Mouse (Mus musculus): ENCODE measurements around the gene Dennd1a. TPM values are rescaled to one million over a fixed set of nuclear protein-coding genes. Genes with fewer than 3 reads are reported as not detected.

Dennd1a gene
- polyA plus RNA-seq, 1 experiment = 36.2 TPM

DNA sequence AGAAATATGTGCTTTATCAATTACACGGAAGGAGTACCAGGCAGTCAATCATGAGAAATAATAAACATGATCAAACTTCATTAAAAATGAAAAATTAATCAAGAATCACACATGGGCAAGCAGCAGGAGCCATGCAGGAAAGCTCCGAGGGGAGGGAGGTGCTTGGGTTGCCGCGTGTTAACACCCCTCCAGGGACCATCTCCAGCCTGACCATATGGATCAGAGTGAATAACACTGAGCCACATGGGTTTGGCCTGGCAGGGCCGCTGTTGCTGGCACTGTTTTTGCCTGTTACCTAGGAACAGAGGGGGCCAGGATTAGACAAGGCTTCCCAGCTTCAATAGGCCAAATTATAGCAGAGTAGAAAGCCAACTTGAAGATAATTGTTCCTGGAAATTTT, 150.1 kb downstream of the Dennd1a start:
- no peak overlapping the region for H3K27ac ChIP-seq (ENCODE audit: insufficient read depth, low read depth, low read length)
- 71% methylated on average over 5 of the region's 5 CpGs for WGBS
- no peak for DNase-seq
- TF ChIP-seq CTCF (conservative IDR thresholded peaks at IDR 0.05; ENCODE audit: insufficient read depth, insufficient read length, low read depth, low read length) = no peak
- TF ChIP-seq POLR2A (IDR thresholded peaks at IDR 0.05; ENCODE audit: low read depth, low read length) = no peak
- H3K4me1 ChIP-seq (ENCODE audit: control insufficient read depth, insufficient read depth, low read length) = no peaks in the 10 kb centered on the region
- H3K4me3 ChIP-seq (ENCODE audit: insufficient read depth, low read depth, low read length) = no peak overlapping the region
- H3K27me3 ChIP-seq (replicated peaks; ENCODE audit: control insufficient read depth, insufficient read depth, low read length) = no peaks in the 10 kb centered on the region
- no peaks in the 10 kb centered on the region for H3K36me3 ChIP-seq (ENCODE audit: control insufficient read depth, insufficient read depth, low read length)

DNA sequence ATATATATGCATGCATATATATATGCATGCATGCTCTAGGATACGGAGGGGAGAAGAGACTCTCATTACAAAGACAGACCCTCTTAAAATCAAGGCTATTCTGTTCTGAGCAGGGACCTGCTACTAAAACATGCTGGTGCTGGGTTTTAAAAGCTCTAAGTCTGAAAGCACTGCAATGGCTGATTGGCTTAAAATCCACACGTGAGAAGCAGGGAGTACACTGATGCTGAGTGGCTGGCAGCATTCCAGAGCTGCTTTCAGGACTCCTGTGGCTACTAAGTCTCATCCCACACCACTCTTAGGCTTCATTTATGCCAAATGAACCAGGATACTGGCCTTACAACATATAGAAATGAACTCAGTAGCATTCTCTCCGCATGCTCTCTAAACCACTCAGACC, 151.8 kb downstream of the Dennd1a start:
- Histone ChIP-seq H3K27ac (ENCODE audit: insufficient read depth, low read depth, low read length) (no peak overlapping the region), H3K4me3 (ENCODE audit: insufficient read depth, low read depth, low read length) (no peak overlapping the region), H3K27me3 (replicated peaks; ENCODE audit: control insufficient read depth, insufficient read depth, low read length) (no peaks in the 10 kb centered on the region), H3K36me3 (ENCODE audit: control insufficient read depth, insufficient read depth, low read length) (no peaks in the 10 kb centered on the region), H3K4me1 (ENCODE audit: control insufficient read depth, insufficient read depth, low read length) (peaks cover 6% of the 10 kb centered on the region)
- no peak for DNase-seq
- TF ChIP-seq POLR2A (IDR thresholded peaks at IDR 0.05; ENCODE audit: low read depth, low read length) = no peak
- TF ChIP-seq CTCF (conservative IDR thresholded peaks at IDR 0.05; ENCODE audit: insufficient read depth, insufficient read length, low read depth, low read length) = no peak
- 74% methylated on average over 3 of the region's 3 CpGs for WGBS

DNA sequence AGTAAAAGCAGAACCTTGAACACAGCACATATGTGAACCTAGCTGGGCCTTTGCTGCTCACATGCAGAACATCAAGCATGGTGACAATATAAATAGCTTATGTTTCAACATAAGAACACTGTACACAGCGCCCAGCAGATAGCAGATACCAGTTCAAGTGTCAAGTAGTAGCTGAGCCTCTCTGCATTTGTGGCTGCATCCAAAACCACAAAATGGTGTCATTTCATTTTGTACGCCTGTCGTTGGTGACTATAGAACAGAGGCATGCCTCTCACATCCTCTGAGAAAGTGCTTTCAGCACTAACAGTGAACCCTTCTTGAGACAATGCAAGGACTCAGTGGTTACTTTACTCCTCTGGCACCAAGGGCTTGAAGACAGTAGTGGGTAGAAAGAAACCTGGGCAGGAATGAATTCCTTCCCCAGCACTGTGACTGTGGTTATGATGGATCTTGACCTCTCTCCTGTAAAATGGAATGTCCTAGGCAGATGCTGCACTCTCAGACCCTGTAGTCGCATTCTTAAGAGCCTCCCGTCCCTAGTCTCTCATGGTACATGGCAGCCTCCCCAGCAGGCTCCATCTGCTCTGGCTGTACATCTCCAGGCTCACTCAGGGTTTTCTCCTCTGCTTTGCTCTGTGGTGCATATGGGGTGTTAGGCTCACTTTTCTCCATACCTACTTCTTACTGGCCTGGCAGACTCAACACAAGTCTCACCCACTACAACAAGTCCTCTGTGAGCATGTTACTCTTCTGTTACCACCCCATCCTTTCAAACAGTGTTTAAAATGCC, 154.0 kb downstream of the Dennd1a start:
- H3K27ac ChIP-seq (ENCODE audit: insufficient read depth, low read depth, low read length) = no peak overlapping the region
- WGBS = 92% methylated on average over 5 of the region's 5 CpGs
- H3K4me1 ChIP-seq (ENCODE audit: control insufficient read depth, insufficient read depth, low read length) = peaks cover 11% of the 10 kb centered on the region
- no peaks in the 10 kb centered on the region for H3K36me3 ChIP-seq (ENCODE audit: control insufficient read depth, insufficient read depth, low read length)
- TF ChIP-seq POLR2A (IDR thresholded peaks at IDR 0.05; ENCODE audit: low read depth, low read length) = no peak
- no peak for TF ChIP-seq CTCF (conservative IDR thresholded peaks at IDR 0.05; ENCODE audit: insufficient read depth, insufficient read length, low read depth, low read length)
- H3K27me3 ChIP-seq (replicated peaks; ENCODE audit: control insufficient read depth, insufficient read depth, low read length) = no peaks in the 10 kb centered on the region
- DNase-seq = no peak
- no peak overlapping the region for H3K4me3 ChIP-seq (ENCODE audit: insufficient read depth, low read depth, low read length)

DNA sequence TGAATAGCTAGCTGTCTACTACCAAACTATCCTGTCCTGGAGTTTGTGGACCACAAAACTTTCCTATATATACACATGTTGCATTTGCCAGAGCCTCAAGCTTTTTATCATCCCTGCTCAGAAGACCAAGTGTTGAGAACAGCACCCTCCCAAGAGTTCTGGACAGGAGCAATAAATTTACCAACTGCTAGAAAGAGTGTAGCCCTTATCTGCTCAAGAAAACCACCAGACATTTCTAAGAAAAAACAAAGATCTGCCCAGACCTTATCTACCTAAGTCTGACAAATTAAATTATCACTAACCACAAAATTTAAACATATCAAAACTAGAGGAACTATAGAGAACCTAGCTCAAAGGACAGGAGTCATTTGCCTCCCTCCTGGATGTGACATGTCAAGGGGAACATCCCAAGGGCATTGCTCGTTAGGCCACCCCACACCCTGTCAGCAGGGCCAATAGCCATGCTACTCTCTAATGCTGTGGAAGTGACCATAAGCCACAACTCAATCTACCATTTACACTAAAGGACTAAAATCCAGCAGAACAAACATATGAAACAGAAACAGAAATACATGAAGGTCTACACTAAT, 154.9 kb downstream of the Dennd1a start:
- TF ChIP-seq POLR2A (IDR thresholded peaks at IDR 0.05; ENCODE audit: low read depth, low read length) = no peak
- TF ChIP-seq CTCF (conservative IDR thresholded peaks at IDR 0.05; ENCODE audit: insufficient read depth, insufficient read length, low read depth, low read length) = no peak
- no peak overlapping the region for H3K27ac ChIP-seq (ENCODE audit: insufficient read depth, low read depth, low read length)
- peaks cover 11% of the 10 kb centered on the region for H3K4me1 ChIP-seq (ENCODE audit: control insufficient read depth, insufficient read depth, low read length)
- H3K27me3 ChIP-seq (replicated peaks; ENCODE audit: control insufficient read depth, insufficient read depth, low read length) = no peaks in the 10 kb centered on the region
- DNase-seq = no peak
- H3K4me3 ChIP-seq (ENCODE audit: insufficient read depth, low read depth, low read length) = no peak overlapping the region
- WGBS = 83% methylated on average over 1 of the region's 1 CpGs
- no peaks in the 10 kb centered on the region for H3K36me3 ChIP-seq (ENCODE audit: control insufficient read depth, insufficient read depth, low read length)

DNA sequence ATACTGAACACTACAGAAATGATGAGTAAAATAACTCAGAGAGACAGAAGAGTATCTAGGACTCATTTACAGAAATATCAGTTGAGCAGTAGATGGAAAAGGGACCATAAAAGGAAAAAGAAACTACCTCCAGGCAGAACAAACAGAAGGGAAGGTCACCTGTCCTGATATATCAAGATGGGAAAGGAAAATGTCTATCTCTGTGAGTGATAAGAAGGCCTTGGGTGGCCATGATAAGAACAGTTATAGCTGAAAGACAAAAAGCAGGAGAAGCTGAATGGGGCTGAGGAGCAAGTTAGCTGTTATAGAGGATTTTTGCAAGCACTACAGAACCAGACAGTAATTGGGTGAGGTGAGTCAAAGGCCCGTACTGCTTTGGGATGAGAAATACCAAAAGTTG, 155.7 kb downstream of the Dennd1a start:
- 95% methylated on average over 1 of the region's 1 CpGs for WGBS
- H3K4me3 ChIP-seq (ENCODE audit: insufficient read depth, low read depth, low read length) = no peak overlapping the region
- H3K36me3 ChIP-seq (ENCODE audit: control insufficient read depth, insufficient read depth, low read length) = no peaks in the 10 kb centered on the region
- H3K27me3 ChIP-seq (replicated peaks; ENCODE audit: control insufficient read depth, insufficient read depth, low read length) = no peaks in the 10 kb centered on the region
- H3K4me1 ChIP-seq (ENCODE audit: control insufficient read depth, insufficient read depth, low read length) = peaks cover 11% of the 10 kb centered on the region
- TF ChIP-seq CTCF (conservative IDR thresholded peaks at IDR 0.05; ENCODE audit: insufficient read depth, insufficient read length, low read depth, low read length) = no peak
- no peak for TF ChIP-seq POLR2A (IDR thresholded peaks at IDR 0.05; ENCODE audit: low read depth, low read length)
- H3K27ac ChIP-seq (ENCODE audit: insufficient read depth, low read depth, low read length) = no peak overlapping the region
- no peak for DNase-seq

DNA sequence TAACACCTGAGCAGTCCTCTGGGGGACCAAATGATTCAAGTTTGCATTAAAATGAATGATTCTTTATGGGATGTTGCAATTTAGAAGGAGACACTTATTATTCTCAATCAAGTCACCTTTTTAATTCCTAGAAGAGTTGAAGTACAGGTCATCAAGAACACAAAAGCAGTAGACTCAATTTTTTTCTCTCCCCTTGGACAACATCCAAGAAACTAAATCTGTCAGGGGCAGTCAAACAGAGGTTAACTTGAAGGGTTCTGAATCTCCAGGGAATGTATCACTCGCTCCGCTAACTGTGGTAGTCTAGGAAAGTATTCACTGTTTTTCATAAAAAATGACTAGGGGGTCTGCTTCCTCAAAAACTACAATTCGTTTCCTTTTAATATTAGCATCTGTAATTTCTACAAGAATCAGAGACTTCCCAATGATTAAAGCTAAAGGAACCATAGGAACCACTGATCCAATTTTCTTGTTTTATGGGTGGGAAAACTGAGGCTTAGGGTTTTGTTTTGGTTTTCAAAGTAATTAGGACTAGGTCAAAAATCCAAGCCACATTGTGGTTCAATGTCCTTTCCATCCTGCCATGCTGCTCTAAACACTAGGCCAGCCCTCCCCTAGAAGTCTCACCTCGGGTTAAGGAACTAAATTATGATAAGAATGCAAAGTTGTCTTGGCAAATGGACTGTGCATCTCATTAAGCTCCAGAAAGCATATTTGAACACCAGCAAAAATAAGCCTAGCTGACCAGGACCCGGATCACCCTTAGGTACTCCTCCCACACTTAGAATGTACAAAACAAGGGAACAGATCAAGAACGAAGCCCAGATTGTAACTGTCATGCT, 157.0 kb downstream of the Dennd1a start:
- Histone ChIP-seq H3K36me3 (ENCODE audit: control insufficient read depth, insufficient read depth, low read length) (no peaks in the 10 kb centered on the region), H3K4me3 (ENCODE audit: insufficient read depth, low read depth, low read length) (no peak overlapping the region), H3K4me1 (ENCODE audit: control insufficient read depth, insufficient read depth, low read length) (peaks cover 11% of the 10 kb centered on the region), H3K27ac (ENCODE audit: insufficient read depth, low read depth, low read length) (no peak overlapping the region), H3K27me3 (replicated peaks; ENCODE audit: control insufficient read depth, insufficient read depth, low read length) (no peaks in the 10 kb centered on the region)
- TF ChIP-seq POLR2A (IDR thresholded peaks at IDR 0.05; ENCODE audit: low read depth, low read length) (no peak), CTCF (conservative IDR thresholded peaks at IDR 0.05; ENCODE audit: insufficient read depth, insufficient read length, low read depth, low read length) (no peak)
- DNase-seq = peak; percentile 53
- 40% methylated on average over 6 of the region's 6 CpGs for WGBS

DNA sequence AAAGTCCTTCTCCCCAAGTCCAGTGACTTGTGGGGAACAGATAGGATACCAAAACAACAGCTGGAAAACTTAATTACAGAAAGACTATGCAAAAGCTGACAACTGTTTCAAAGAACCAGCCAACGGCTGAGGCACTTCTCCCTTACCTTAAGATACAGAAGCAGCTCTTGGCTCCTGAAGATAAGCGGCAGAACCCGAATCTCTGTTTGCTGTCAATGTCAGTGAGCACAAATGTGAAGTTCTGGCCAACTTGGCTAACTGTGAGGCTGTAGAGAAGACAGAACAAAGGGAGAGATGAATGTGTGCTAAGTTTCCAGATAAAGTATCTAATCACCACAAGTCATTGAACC, 160.8 kb downstream of the Dennd1a start:
- Histone ChIP-seq H3K4me1 (ENCODE audit: control insufficient read depth, insufficient read depth, low read length) (peaks cover 11% of the 10 kb centered on the region), H3K27ac (ENCODE audit: insufficient read depth, low read depth, low read length) (no peak overlapping the region), H3K27me3 (replicated peaks; ENCODE audit: control insufficient read depth, insufficient read depth, low read length) (no peaks in the 10 kb centered on the region), H3K36me3 (ENCODE audit: control insufficient read depth, insufficient read depth, low read length) (no peaks in the 10 kb centered on the region), H3K4me3 (ENCODE audit: insufficient read depth, low read depth, low read length) (no peak overlapping the region)
- 80% methylated on average over 3 of the region's 3 CpGs for WGBS
- TF ChIP-seq CTCF (conservative IDR thresholded peaks at IDR 0.05; ENCODE audit: insufficient read depth, insufficient read length, low read depth, low read length) (no peak), POLR2A (IDR thresholded peaks at IDR 0.05; ENCODE audit: low read depth, low read length) (no peak)
- no peak for DNase-seq
